Mouse (Mus musculus) naive thymus-derived CD4-positive, alpha-beta T cell, adult 2 months (primary cell): ENCODE results near the gene Fbxw22.
"Not testable (repeated sequence)": the region's sequence is repeated elsewhere in the genome, so short reads cannot be mapped to it uniquely, and the experiment has no call there.

Experiments used
- DNase-seq: peaks from one replicate; pipeline ENCODE4 v3.0.0-alpha.2; 2011; ENCODE audit warnings: low read depth

Gene Fbxw22

DNA sequence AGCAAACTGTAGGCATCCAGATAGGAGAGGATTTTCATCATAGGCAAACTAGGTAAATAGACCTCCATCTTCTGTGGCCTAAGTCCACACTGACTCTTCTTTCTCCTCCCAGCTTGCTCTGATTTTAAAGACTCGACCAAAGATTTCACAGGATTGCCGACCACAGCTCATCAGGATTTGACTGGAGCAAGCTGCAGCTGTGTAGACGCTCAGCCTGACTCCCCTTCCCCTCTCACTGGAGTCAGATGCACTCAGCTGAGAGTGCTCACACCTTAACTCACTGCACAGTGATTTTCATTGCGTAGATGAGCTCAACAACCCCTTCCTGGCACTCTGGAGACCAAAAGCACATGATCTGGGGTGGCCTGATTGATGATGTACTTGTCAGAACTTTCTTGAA is at the start of gene Fbxw22:
TSS of gene Fbxw22 (minus strand) at position 101 of the 400 bp plus-strand sequence.
- DNase-seq = not testable (repeated sequence)

DNA sequence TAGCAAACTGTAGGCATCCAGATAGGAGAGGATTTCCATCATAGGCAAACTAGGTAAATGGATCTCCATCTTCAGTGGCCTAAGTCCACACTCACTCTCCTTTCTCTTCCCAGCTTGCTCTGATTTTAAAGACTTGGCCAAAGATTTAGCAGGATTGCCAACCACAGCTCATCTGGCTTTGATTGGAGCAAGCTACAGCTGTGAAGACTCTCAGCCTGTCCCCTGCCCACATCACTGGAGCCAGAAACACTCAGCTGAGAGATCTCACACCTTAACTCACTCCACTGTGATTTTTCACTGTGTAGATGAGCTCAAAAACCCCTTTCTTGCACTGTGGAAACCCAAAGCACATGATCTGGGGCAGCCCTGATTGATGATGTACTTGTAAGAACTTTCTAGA is 44.9 kb upstream of the Fbxw22 start, which contains the start of gene Fbxw16:
TSS of gene Fbxw16 (minus strand) at position 101 of the 400 bp plus-strand sequence.
- DNase-seq = no peak

DNA sequence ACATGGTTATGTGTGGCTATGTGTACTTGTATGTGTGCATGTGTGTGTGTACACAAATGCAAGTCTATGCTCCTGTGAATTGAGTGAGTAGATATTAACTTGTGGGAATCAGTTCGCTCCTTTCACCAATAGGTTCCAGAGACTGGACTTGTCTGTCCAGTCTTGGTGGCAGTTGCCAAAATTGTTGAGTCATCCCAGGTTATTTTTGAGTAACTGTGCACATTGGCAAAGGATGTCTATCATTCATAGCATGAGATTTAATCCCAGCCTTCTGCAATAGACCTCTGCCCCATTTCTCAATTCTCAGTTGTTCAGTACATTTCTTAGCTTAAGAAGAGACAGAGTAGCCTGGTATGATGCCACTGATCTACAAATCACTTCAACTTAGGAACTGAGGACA is 28.9 kb upstream of the Fbxw22 start:
- DNase-seq = no peak

DNA sequence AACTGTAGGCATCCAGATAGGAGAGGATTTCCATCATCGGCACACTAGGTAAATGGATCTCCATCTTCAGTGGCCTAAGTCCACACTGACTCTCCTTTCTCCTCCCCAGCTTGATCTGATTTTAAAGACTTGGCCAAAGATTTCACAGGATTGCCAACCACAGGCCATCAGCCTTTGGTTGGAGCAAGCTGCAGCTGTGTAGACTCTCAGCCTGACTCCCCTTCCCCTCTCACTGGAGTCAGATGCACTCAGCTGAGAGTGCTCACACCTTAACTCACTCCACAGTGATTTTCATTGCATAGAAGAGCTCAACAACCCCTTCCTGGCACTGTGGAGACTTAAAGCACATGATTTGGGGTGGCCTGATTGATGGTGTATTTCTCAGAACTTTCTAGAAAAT is 64.5 kb downstream of the Fbxw22 start, which contains the start of gene Fbxw28:
TSS of gene Fbxw28 (minus strand) at position 101 of the 400 bp plus-strand sequence.
- not testable (repeated sequence) for DNase-seq
